Mouse (Mus musculus) lung, adult 2 months (tissue): ENCODE data around the gene Pdcd7. TPM values are rescaled to one million over a fixed set of nuclear protein-coding genes. Genes with fewer than 3 reads are reported as not detected.
A peak's percentile ranks its signal among the peaks of the same experiment; 100 is the strongest.

Experiments used
- DNase-seq: peaks from one replicate; pipeline ENCODE4 v3.0.0; 2022
- H3K4me1 ChIP-seq: fragments of 200-500 bp; 2 replicates; pipeline ENCODE4 v1.6.1; 2011; ENCODE audit warnings: low read length; ENCODE audit not compliant: control insufficient read depth, insufficient read depth
- H3K4me3 ChIP-seq: fragments of 200-500 bp; replicated peaks from 2 replicates; pipeline ENCODE3; 2011; ENCODE audit warnings: low read depth, mild to moderate bottlenecking, control low read depth, low read length; ENCODE audit errors: extremely low read depth
- CTCF ChIP-seq: fragments of 200-500 bp; IDR thresholded peaks from 2 replicates; pipeline ENCODE4 v1.5.1; 2011; ENCODE audit warnings: mild to moderate bottlenecking, low read length, control low read depth; ENCODE audit not compliant: insufficient read depth
- POLR2A ChIP-seq: fragments of 200-500 bp; IDR thresholded peaks from 2 replicates; pipeline ENCODE4 v1.6.1; 2011; ENCODE audit warnings: low read depth, mild to moderate bottlenecking, control low read depth, low read length, borderline replicate concordance; ENCODE audit errors: extremely low read depth
- WGBS: fragments of 180-500 bp; shearing (Covaris S2); methylation state at CpG from one replicate; pipeline ENCODE4 v1.1.7; 2018; 5-methylcytosine and 5-hydroxymethylcytosine counted together
- polyA plus RNA-seq: library from polyadenylated mRNA; depleted of rRNA; stranded (reverse); fragments of >200 nt; gene quantifications from 2 replicates; pipeline ENCODE4 v1.2.3, GENCODE M21; 2012; rRNA removed

The Pdcd7 gene
- polyA plus RNA-seq, 1 experiment: 10.9 TPM

DNA sequence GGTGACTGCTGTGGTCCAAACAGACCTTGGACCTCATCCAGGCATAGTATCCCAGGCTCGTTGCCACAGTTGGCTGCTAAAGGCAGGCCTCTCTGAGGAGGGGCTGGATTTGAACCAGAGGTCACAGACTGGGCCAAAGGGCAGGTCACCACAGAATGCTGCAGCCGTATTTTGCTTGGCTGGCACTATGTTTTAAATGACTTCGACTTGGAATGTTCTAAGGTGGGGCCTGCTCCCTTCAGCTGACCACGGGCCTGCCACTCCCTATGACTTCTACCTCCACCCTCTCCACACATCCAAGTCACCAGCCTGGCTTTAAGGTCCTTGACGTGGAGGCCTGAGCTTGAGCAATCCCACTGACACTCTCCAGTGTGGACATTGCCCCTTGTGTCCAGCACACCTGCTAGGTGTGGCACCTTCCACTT lies 63.0 kb downstream of the Pdcd7 start:
- WGBS: 38% methylated on average over 5 of the region's 5 CpGs
- peak; percentile 54 for DNase-seq

More for the DNA sequence above, 63.0 kb downstream of the Pdcd7 start:
- TF ChIP-seq CTCF (no peak), POLR2A (no peak)
- H3K4me3 ChIP-seq: no peak overlapping the region
- H3K4me1 ChIP-seq: peaks cover 16% of the 10 kb centered on the region

Other genes starting within 250 kb of the Pdcd7 start
- 1.9 and 3.7 TPM in 2 replicates for gene Igdcc4, start 244.6 kb upstream of the Pdcd7 start, polyA plus RNA-seq
- gene Igdcc3, start 204.9 kb upstream of the Pdcd7 start, polyA plus RNA-seq: 0.11 and 0.13 TPM in 2 replicates
- gene Parp16, start 150.8 kb upstream of the Pdcd7 start, polyA plus RNA-seq: 8.4 and 9.3 TPM in 2 replicates
- gene Cilp, start 80.9 kb upstream of the Pdcd7 start, polyA plus RNA-seq: 1.2 and 6.1 TPM in 2 replicates
- 8.7 and 10.5 TPM in 2 replicates for gene Clpx, start 51.8 kb upstream of the Pdcd7 start, polyA plus RNA-seq
- 0.37 and 0.58 TPM in 2 replicates for gene Ubap1l, start 14.9 kb downstream of the Pdcd7 start, polyA plus RNA-seq
- gene Kbtbd13, start 45.5 kb downstream of the Pdcd7 start, polyA plus RNA-seq: 1.3 and 2.0 TPM in 2 replicates
- gene Rasl12, start 52.4 kb downstream of the Pdcd7 start, polyA plus RNA-seq: 74.0 and 81.4 TPM in 2 replicates
- not detected in 2 replicates for gene Slc51b, start 76.9 kb downstream of the Pdcd7 start, polyA plus RNA-seq
- gene Mtfmt, start 89.7 kb downstream of the Pdcd7 start, polyA plus RNA-seq: 5.0 and 7.5 TPM in 2 replicates
- gene Spg21, start 114.8 kb downstream of the Pdcd7 start, polyA plus RNA-seq: 21.9 and 27.8 TPM in 2 replicates
- 0.17 and 0.59 TPM in 2 replicates for gene Ankdd1a, start 174.1 kb downstream of the Pdcd7 start, polyA plus RNA-seq
- gene Plekho2, start 233.9 kb downstream of the Pdcd7 start, polyA plus RNA-seq: 31.6 and 36.7 TPM in 2 replicates
- 0.36 and 1.0 TPM in 2 replicates for gene Pif1, start 241.1 kb downstream of the Pdcd7 start, polyA plus RNA-seq